Mouse (Mus musculus): ENCODE results near the gene Klf3.

DNA sequence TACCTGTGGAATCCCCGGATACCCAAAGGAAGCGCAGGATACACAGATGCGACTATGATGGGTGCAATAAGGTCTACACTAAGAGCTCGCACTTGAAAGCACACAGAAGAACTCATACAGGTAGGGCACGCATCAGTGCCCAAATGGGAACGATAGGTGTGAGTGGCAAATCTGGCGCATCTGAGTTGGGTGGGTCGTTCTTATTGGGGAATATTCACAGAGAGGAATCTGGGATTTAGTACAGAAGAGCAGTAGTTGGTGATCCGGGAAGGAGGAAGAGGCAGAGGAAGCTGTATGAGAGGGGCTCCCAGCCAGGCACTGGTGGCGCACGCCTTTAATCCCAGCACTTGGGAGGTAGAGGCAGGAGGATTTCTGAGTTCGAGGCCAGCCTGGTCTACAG lies 24.0 kb downstream of the Klf3 start:
- no peak for TF ChIP-seq CTCF (IDR thresholded peaks at IDR 0.05; ENCODE audit: insufficient read depth, low read depth, low read length)
- no peak for TF ChIP-seq POLR2A (IDR thresholded peaks at IDR 0.05; ENCODE audit: insufficient read depth, low read depth, low read length)
